Mouse (Mus musculus): ENCODE measurements around the gene Lbp.

DNA sequence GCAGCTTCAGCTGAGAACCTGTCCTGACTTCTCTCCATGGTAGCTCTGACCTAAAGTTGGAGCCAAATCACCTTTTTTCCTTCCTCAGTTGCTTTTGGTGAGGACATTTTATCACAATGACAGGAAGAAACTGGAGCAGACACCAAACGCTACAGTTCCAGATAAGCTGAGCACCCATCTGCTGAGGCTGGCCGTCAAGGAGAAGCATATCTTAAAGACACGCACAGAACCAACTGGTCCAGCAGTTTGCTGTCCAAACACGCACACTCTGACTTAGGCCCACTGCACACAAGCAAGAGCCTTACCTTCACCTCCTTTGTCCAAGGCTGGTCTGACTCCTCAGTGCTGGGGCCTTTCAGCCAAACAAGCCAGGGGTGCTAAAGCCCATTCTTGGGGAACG is 61.4 kb downstream of the Lbp start:
- no peak for TF ChIP-seq CTCF (IDR thresholded peaks at IDR 0.05; ENCODE audit: low read depth, low read length)
- no peak for TF ChIP-seq POLR2A (IDR thresholded peaks at IDR 0.05; ENCODE audit: extremely low read depth, insufficient read depth, low read length)
